Mouse (Mus musculus) lung, embryonic 16.5 days (tissue): ENCODE measurements around the gene Gm26657. TPM values are rescaled to one million over a fixed set of nuclear protein-coding genes. Genes with fewer than 3 reads are reported as not detected.

Experiments
- polyA plus RNA-seq: library from polyadenylated mRNA; unstranded; fragments of >200 nt; fragmentation: Nextera tagmentation; extraction: Ambion mirVana; gene quantifications from 2 replicates; pipeline ENCODE4 v1.2.1, GENCODE M21; 2015

The Gm26657 gene
- polyA plus RNA-seq, 1 experiment from 2014 or later, result not detected

Other genes starting within 250 kb of the Gm26657 start
- gene Actl7b, start 1.4 kb downstream of the Gm26657 start, polyA plus RNA-seq, result not detected in 2 replicates
- gene Actl7a, start 3.3 kb downstream of the Gm26657 start, polyA plus RNA-seq, result not detected in 2 replicates
- gene Elp1, start 62.3 kb downstream of the Gm26657 start, polyA plus RNA-seq, result 28.3 and 29.7 TPM in 2 replicates
- 12.8 and 13.7 TPM in 2 replicates for gene Fam206a, start 62.3 kb downstream of the Gm26657 start, polyA plus RNA-seq
- 19.9 and 21.7 TPM in 2 replicates for gene Ctnnal1, start 125.1 kb downstream of the Gm26657 start, polyA plus RNA-seq
- gene Tmem245, start 207.4 kb downstream of the Gm26657 start, polyA plus RNA-seq, result 9.5 and 10.8 TPM in 2 replicates